Mouse (Mus musculus) neural tube, embryonic 12.5 days (tissue): ENCODE measurements at regions not wholly inside any gene's neighbourhood (a gene's known extent, or its start where the extent isn't known, plus 50 kb on each side); places are given as distances from the start of the nearest gene placed in this dataset.

ENCODE experiments used
- ATAC-seq: fragments of 200-750 bp; cut with Nextera tagmentation; 2 replicates; pipeline ENCODE4 v1.8.0; 2017; ENCODE audit warnings: low read depth, mild to moderate bottlenecking, moderate TSS enrichment, moderate library complexity; ENCODE audit not compliant: low FRiP score
- H3K27ac ChIP-seq: fragments of 300-500 bp; sonication (generic); 2 replicates; pipeline ENCODE4 v1.5.1; 2016
- H3K27me3 ChIP-seq: fragments of 300-500 bp; sonication (generic); replicated peaks from 2 replicates; pipeline ENCODE4 v1.6.1; 2016; ENCODE audit warnings: mild to moderate bottlenecking
- H3K36me3 ChIP-seq: fragments of 300-500 bp; sonication (generic); 2 replicates; pipeline ENCODE4 v1.6.1; 2016; ENCODE audit warnings: mild to moderate bottlenecking
- H3K4me1 ChIP-seq: fragments of 300-500 bp; sonication (generic); 2 replicates; pipeline ENCODE4 v1.6.1; 2016
- H3K4me2 ChIP-seq: fragments of 300-500 bp; sonication (generic); replicated peaks from 2 replicates; pipeline ENCODE4 v1.6.1; 2016; ENCODE audit warnings: mild to moderate bottlenecking
- H3K4me3 ChIP-seq: fragments of 300-500 bp; sonication (generic); 2 replicates; pipeline ENCODE4 v1.5.1; 2016
- H3K9ac ChIP-seq: fragments of 300-500 bp; sonication (generic); 2 replicates; pipeline ENCODE4 v1.6.1; 2016; ENCODE audit warnings: mild to moderate bottlenecking
- H3K9me3 ChIP-seq: fragments of 300-500 bp; sonication (generic); 2 replicates; pipeline ENCODE4 v1.6.1; 2016; ENCODE audit warnings: mild to moderate bottlenecking
- WGBS: fragments of 180-500 bp; shearing (Covaris S2); methylation state at CpG from one replicate; pipeline ENCODE4 v1.1.7; 2016; 5-methylcytosine and 5-hydroxymethylcytosine counted together

GRCm38 (mm10) chr8:8219701-8220394, 441.2 kb downstream of the Efnb2 start:
- H3K27ac ChIP-seq, result no peak overlapping the region
- H3K9me3 ChIP-seq, result no peaks in the 10 kb centered on the region
- ATAC-seq, result peak; percentile 64
- H3K4me1 ChIP-seq, result 0 out of 2 replicates have a peak, but pooled peaks cover 3% of the 10 kb centered on the region
- H3K9ac ChIP-seq, result no peak overlapping the region
- 30% methylated on average over 12 of the region's 12 CpGs for WGBS
- H3K36me3 ChIP-seq, result no peaks in the 10 kb centered on the region
- H3K4me2 ChIP-seq, result peak overlapping the region; percentile 40
- H3K27me3 ChIP-seq, result no peaks in the 10 kb centered on the region
- H3K4me3 ChIP-seq, result no peak overlapping the region

- Histone ChIP-seq H3K27ac (no peak overlapping the region), H3K9me3 (no peaks in the 10 kb centered on the region), H3K4me3 (no peak overlapping the region), H3K4me1 (no peaks in the 10 kb centered on the region), H3K4me2 (no peak overlapping the region), H3K36me3 (no peaks in the 10 kb centered on the region), H3K27me3 (no peaks in the 10 kb centered on the region), H3K9ac (no peak overlapping the region)
- WGBS, result 85% methylated on average over 3 of the region's 3 CpGs
- ATAC-seq, result no peak
Measured at GRCm38 (mm10) chr8:8193036-8193435, 468.0 kb downstream of the Efnb2 start.

DNA sequence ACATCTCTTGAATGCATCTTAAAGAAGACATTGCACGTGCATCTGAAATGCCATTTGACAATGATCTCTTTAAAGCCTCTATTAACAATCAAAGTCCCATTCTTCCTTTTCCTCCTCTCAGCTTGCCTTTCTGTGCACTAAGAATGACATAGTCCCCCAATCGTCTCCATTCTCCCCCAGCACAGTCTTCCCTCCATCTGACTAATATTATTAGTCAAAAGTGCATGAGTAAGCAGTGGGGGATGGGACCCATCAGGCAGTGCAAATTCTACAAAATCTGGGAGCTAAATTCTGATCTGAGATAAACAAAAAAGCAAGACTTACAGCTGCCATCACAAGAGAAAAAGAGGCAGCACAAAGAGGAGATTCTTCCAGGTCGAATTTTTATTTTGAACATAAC, 475.0 kb downstream of the Efnb2 start:
- Histone ChIP-seq H3K4me1 (peaks cover 9% of the 10 kb centered on the region), H3K27me3 (no peaks in the 10 kb centered on the region), H3K4me3 (no peak overlapping the region), H3K27ac (no peak overlapping the region), H3K9ac (no peak overlapping the region), H3K36me3 (no peaks in the 10 kb centered on the region), H3K9me3 (no peaks in the 10 kb centered on the region), H3K4me2 (no peak overlapping the region)
- ATAC-seq, result no peak
- WGBS, result 39% methylated on average over 3 of the region's 3 CpGs

DNA sequence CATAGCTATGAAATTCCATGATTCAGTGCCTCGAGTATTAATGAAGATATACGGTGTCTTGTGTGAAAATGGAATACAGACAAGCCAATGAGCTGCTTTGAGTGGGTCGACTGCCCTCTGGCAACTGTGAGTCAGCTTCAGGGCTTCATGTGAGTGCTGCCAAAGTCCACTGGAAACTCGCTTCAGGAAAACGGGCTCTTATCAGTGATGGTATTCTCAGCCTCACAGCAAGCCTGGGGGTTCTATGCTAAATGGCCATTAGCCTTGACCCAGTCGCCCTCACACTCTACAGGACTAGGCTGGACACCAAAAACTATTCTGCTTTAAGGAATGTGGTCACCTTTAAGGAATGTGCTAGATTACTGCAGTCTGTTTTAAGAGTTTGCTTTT, 477.8 kb downstream of the Efnb2 start:
- H3K36me3 ChIP-seq, result no peaks in the 10 kb centered on the region
- ATAC-seq, result peak; percentile 72
- peaks cover 9% of the 10 kb centered on the region for H3K4me1 ChIP-seq
- H3K9ac ChIP-seq, result no peak overlapping the region
- H3K27me3 ChIP-seq, result no peaks in the 10 kb centered on the region
- no peaks in the 10 kb centered on the region for H3K9me3 ChIP-seq
- WGBS, result 45% methylated on average over 6 of the region's 6 CpGs
- no peak overlapping the region for H3K4me2 ChIP-seq
- H3K27ac ChIP-seq, result no peak overlapping the region
- H3K4me3 ChIP-seq, result no peak overlapping the region

GRCm38 (mm10) chr8:8182616-8183232, 478.3 kb downstream of the Efnb2 start:
- Histone ChIP-seq H3K27me3 (no peaks in the 10 kb centered on the region), H3K4me2 (no peak overlapping the region), H3K27ac (no peak overlapping the region), H3K36me3 (no peaks in the 10 kb centered on the region), H3K9ac (no peak overlapping the region), H3K4me3 (no peak overlapping the region), H3K4me1 (peaks cover 9% of the 10 kb centered on the region), H3K9me3 (no peaks in the 10 kb centered on the region)
- peak; percentile 90 for ATAC-seq
- 20% methylated on average over 4 of the region's 4 CpGs for WGBS

GRCm38 (mm10) chr8:8182108-8182507, 478.9 kb downstream of the Efnb2 start:
- H3K36me3 ChIP-seq, result no peaks in the 10 kb centered on the region
- H3K9me3 ChIP-seq, result no peaks in the 10 kb centered on the region
- no peak overlapping the region for H3K4me2 ChIP-seq
- H3K9ac ChIP-seq, result no peak overlapping the region
- H3K27ac ChIP-seq, result no peak overlapping the region
- no peaks in the 10 kb centered on the region for H3K27me3 ChIP-seq
- H3K4me3 ChIP-seq, result no peak overlapping the region
- WGBS, result 89% methylated on average over 2 of the region's 2 CpGs
- H3K4me1 ChIP-seq, result peaks cover 9% of the 10 kb centered on the region
- ATAC-seq, result no peak

- Histone ChIP-seq H3K9ac (no peak overlapping the region), H3K9me3 (no peaks in the 10 kb centered on the region), H3K4me2 (no peak overlapping the region), H3K36me3 (no peaks in the 10 kb centered on the region), H3K27ac (no peak overlapping the region), H3K4me1 (no peaks in the 10 kb centered on the region), H3K27me3 (no peaks in the 10 kb centered on the region), H3K4me3 (no peak overlapping the region)
- no peak for ATAC-seq
- WGBS, result 52% methylated on average over 2 of the region's 2 CpGs
Measured at GRCm38 (mm10) chr8:8174286-8174685, 486.8 kb downstream of the Efnb2 start.

DNA sequence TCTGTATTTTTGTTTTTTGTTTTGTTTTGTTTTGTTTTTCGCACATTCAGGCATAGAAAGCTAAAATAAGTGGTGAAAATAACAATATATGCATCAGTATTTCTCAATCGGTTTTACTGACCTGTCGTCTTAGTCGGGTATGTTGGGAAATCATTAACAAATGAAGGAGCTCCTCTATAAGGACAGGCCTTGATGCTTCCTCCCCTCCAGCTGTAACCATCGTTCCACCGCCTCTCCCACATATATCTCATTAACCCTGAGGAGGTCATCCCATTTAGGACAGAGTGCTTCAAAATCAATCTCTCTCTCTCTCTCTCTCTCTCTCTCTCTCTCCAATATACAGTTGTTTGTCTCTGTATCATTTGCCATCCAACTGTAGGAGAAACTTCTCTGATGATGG, 492.4 kb downstream of the Efnb2 start:
- 75% methylated on average over 6 of the region's 6 CpGs for WGBS
- no peaks in the 10 kb centered on the region for H3K4me1 ChIP-seq
- no peaks in the 10 kb centered on the region for H3K36me3 ChIP-seq
- H3K9me3 ChIP-seq, result no peaks in the 10 kb centered on the region
- H3K9ac ChIP-seq, result no peak overlapping the region
- H3K27ac ChIP-seq, result no peak overlapping the region
- no peak overlapping the region for H3K4me2 ChIP-seq
- H3K4me3 ChIP-seq, result no peak overlapping the region
- no peak for ATAC-seq
- H3K27me3 ChIP-seq, result no peaks in the 10 kb centered on the region

GRCm38 (mm10) chr8:8168250-8168649, 492.8 kb downstream of the Efnb2 start:
- Histone ChIP-seq H3K27ac (no peak overlapping the region), H3K4me2 (no peak overlapping the region), H3K9me3 (no peaks in the 10 kb centered on the region), H3K4me1 (no peaks in the 10 kb centered on the region), H3K4me3 (no peak overlapping the region), H3K27me3 (no peaks in the 10 kb centered on the region), H3K36me3 (no peaks in the 10 kb centered on the region), H3K9ac (no peak overlapping the region)
- WGBS, result 84% methylated on average over 11 of the region's 11 CpGs
- no peak for ATAC-seq

DNA sequence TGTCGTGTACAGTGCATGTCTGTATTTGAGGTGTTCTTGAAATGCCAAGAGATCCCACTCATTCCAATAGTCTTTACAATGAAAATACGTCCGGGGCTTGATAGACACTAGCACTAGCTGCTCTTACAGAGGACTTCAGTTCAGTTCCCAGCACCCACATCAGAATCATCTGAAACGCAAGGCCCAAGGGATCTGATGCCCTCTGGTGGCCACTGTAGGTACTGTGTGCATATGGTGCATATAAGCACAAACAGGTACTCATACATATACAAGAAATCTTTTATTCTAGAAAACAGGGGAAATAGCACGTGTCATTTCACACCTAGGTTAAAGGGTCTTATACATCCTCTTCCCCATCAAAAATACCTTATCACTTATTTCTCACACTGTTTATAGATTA, 513.5 kb downstream of the Efnb2 start:
- WGBS, result 95% methylated on average over 5 of the region's 5 CpGs
- Histone ChIP-seq H3K4me1 (no peaks in the 10 kb centered on the region), H3K27me3 (no peaks in the 10 kb centered on the region), H3K36me3 (no peaks in the 10 kb centered on the region), H3K4me3 (no peak overlapping the region), H3K27ac (no peak overlapping the region), H3K9ac (no peak overlapping the region), H3K4me2 (no peak overlapping the region), H3K9me3 (peaks cover 3% of the 10 kb centered on the region; the same call in 1 of the 2 replicates)
- no peak for ATAC-seq

DNA sequence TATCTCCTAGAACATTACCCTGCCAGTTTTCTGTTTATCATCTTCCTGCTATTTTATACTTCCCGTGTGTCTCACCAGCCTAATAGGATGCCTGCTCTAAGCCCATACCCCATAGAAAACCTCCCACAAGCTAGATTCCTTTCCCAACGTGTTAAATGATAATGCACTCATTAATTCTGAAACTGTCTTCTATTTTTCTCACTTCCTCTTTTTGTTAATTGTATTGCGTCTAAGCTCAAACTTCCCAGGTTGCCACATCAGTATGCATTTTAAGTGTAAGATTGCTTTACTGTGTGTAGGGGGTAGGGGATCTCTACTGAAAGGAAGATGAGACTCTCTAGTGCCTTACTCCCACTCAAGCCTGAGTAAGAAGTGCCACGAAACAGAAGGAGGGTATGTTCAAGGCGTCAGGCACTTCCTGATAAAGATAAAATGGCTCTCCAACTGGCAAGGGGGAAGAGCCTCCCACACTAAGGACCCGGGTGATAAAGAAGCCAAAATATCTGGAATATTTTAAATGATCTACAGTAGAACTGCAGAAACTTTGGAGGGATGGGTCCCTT, 518.0 kb downstream of the Efnb2 start:
- Histone ChIP-seq H3K9ac (no peak overlapping the region), H3K9me3 (peaks cover 3% of the 10 kb centered on the region; the same call in 1 of the 2 replicates), H3K4me2 (no peak overlapping the region), H3K36me3 (no peaks in the 10 kb centered on the region), H3K4me1 (no peaks in the 10 kb centered on the region), H3K27ac (no peak overlapping the region), H3K4me3 (no peak overlapping the region), H3K27me3 (no peaks in the 10 kb centered on the region)
- WGBS, result 79% methylated on average over 6 of the region's 6 CpGs
- no peak for ATAC-seq

DNA sequence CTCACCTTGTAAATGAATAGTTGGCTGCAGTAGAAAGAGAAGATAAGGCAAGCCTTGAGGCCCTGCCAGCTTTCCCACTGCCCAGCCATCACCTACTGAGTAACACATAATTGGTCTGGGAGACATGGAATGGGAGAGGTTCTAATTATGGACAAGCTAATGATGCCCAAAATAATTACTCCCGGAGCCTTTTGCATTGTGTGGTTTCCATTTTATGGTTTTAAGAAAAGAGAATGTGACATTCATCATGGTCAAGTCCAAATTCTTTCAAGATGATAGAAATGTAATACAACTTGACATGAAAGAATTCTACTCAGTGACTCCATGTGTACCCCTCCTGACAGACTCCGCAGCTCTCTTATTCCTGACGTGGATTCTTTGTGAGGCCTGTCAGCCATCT, 518.6 kb downstream of the Efnb2 start:
- peaks cover 2% of the 10 kb centered on the region; the same call in 1 of the 2 replicates for H3K9me3 ChIP-seq
- H3K4me3 ChIP-seq, result no peak overlapping the region
- 82% methylated on average over 3 of the region's 3 CpGs for WGBS

More for the DNA sequence above, 518.6 kb downstream of the Efnb2 start:
- Histone ChIP-seq H3K4me1 (no peaks in the 10 kb centered on the region), H3K27me3 (no peaks in the 10 kb centered on the region), H3K9ac (no peak overlapping the region), H3K36me3 (no peaks in the 10 kb centered on the region), H3K27ac (no peak overlapping the region), H3K4me2 (no peak overlapping the region)
- ATAC-seq, result no peak
